ENCODE assay signal across 21 mouse cellular contexts in genomic region chr6:47466488-47466887, GRCm38 (mm10). TPM values are rescaled to one million over a fixed set of nuclear protein-coding genes. Genes with fewer than 3 reads are reported as not detected.
A peak's percentile ranks its signal among the peaks of the same experiment; 100 is the strongest.
DNase-seq lines count a peak whose midpoint lies in the region; ATAC-seq and TF ChIP-seq lines count a peak whose summit lies in the region.
"Had no signal": no experiment of that assay in that cellular context is flagged by ENCODE, and none has a peak within 500 bp of the region (broad histone marks: within the 10 kb centered on the region; RNA-seq: fewer than 3 reads in every experiment).

No protein-coding gene starts in this region.

- 0 out of 2 replicates have a peak, but pooled peaks cover 5% of the 10 kb centered on the region for H3K9me3 ChIP-seq in liver, embryonic 12.5 days (replicated peaks)
- no peaks in the 10 kb centered on the region for H3K9me3 ChIP-seq in liver, postnatal 0 days (ENCODE audit: low read length)
- H3K9me3 ChIP-seq: G1E had no signal

- H3K79me2 ChIP-seq in liver, adult 2 months (ENCODE audit: control insufficient read depth, insufficient read depth, low read length): peaks cover 24% of the 10 kb centered on the region

- no peaks in the 10 kb centered on the region for H3K36me3 ChIP-seq in kidney, adult 2 months (ENCODE audit: control insufficient read depth, insufficient read depth, low read length)
- H3K36me3 ChIP-seq in liver, adult 2 months (ENCODE audit: control insufficient read depth, insufficient read depth, low read length): no peaks in the 10 kb centered on the region
- peaks cover 9% of the 10 kb centered on the region for H3K36me3 ChIP-seq in liver, embryonic 12.5 days
- no peaks in the 10 kb centered on the region for H3K36me3 ChIP-seq in liver, postnatal 0 days (replicated peaks; ENCODE audit: insufficient read depth, low read length)

- peak; percentile 28 to 40 for DNase-seq in kidney, postnatal 36 days
- no peak for DNase-seq in kidney, adult 2 months
- DNase-seq in liver, adult 2 months (ENCODE audit: extremely low read depth, low read depth, low spot score): peak; percentile 87
- no peak for DNase-seq in liver, postnatal 0 days
- no peak for DNase-seq in liver
- DNase-seq: adrenal gland, adult 2 months; adrenal gland, adult 8-10 months; adrenal gland, postnatal 10 days; adrenal gland, postnatal 14 days; adrenal gland, postnatal 25 days; adrenal gland, postnatal 36 days; B cell, adult 2 months; cerebellum, adult 11 months; cerebellum, adult 11-12 months; cerebellum, adult 18-20 months had no signal

- no peak for TF ChIP-seq POLR2A in kidney, adult 2 months (IDR thresholded peaks at IDR 0.05; ENCODE audit: low read depth, low read length)
- no peak for TF ChIP-seq POLR2A in liver, adult 2 months (IDR thresholded peaks at IDR 0.05; ENCODE audit: extremely low read depth, insufficient read depth, low read length)

- H3K27ac ChIP-seq in kidney, adult 2 months (ENCODE audit: insufficient read depth, low read depth, low read length): no peak overlapping the region
- peak overlapping the region; percentile 48; the same call in 1 of the 2 replicates for H3K27ac ChIP-seq in liver, adult 2 months (replicated peaks; ENCODE audit: insufficient read depth, low read depth, low read length)
- no peak overlapping the region for H3K27ac ChIP-seq in liver, embryonic 12.5 days
- H3K27ac ChIP-seq in liver, postnatal 0 days (ENCODE audit: low read depth): peak overlapping the region; percentile 37

- peaks cover 13% of the 10 kb centered on the region; the same call in 1 of the 2 replicates for H3K4me1 ChIP-seq in kidney, adult 2 months (ENCODE audit: control insufficient read depth, insufficient read depth, low read length)
- peaks cover 34% of the 10 kb centered on the region for H3K4me1 ChIP-seq in liver, adult 2 months (ENCODE audit: control insufficient read depth, insufficient read depth, low read length)
- peaks cover 45% of the 10 kb centered on the region for H3K4me1 ChIP-seq in liver, embryonic 12.5 days
- peaks cover 26% of the 10 kb centered on the region for H3K4me1 ChIP-seq in liver, postnatal 0 days (ENCODE audit: insufficient read depth)

- no peak for ATAC-seq in liver, embryonic 12.5 days
- ATAC-seq in liver, postnatal 0 days: peak; percentile 74; the same call in 1 of the 2 replicates
- ATAC-seq: activated CD4-positive, CD25-positive, alpha-beta regulatory T cell, adult 4 months; CD4-positive, CD25-positive, alpha-beta regulatory T cell, adult 4 months; Patski had no signal

- TF ChIP-seq EP300 in liver, postnatal 0 days (IDR thresholded peaks at IDR 0.05; ENCODE audit: low read depth): no peak

- H3K4me3 ChIP-seq in kidney, adult 2 months (ENCODE audit: insufficient read depth, low read depth, low read length): no peak overlapping the region
- no peak overlapping the region for H3K4me3 ChIP-seq in liver, adult 2 months (ENCODE audit: insufficient read depth, low read depth, low read length)
- no peak overlapping the region for H3K4me3 ChIP-seq in liver, embryonic 12.5 days
- no peak overlapping the region for H3K4me3 ChIP-seq in liver, postnatal 0 days (ENCODE audit: low read depth, low read length)

- no peak for TF ChIP-seq CTCF in kidney, adult 2 months (conservative IDR thresholded peaks at IDR 0.05; ENCODE audit: insufficient read depth, insufficient read length, low read depth, low read length)
- TF ChIP-seq CTCF in liver, adult 2 months (IDR thresholded peaks at IDR 0.05; ENCODE audit: low read depth, low read length): no peak
- no peak for TF ChIP-seq CTCF in liver, postnatal 0 days (IDR thresholded peaks at IDR 0.05; ENCODE audit: low read depth)

- 79% methylated on average over 2 of the region's 2 CpGs for WGBS in kidney, adult 2 months
- WGBS in liver, adult 2 months: 26% methylated on average over 2 of the region's 2 CpGs
- WGBS in liver, embryonic 12.5 days (ENCODE audit: insufficient replicate concordance): 83% methylated on average over 2 of the region's 2 CpGs
- 70% methylated on average over 2 of the region's 2 CpGs for WGBS in liver, postnatal 0 days (ENCODE audit: insufficient replicate concordance)

- H3K4me2 ChIP-seq in liver, embryonic 12.5 days: no peak overlapping the region
- 0 out of 2 replicates have a peak overlapping the region, but pooled peaks have one; percentile 4 for H3K4me2 ChIP-seq in liver, postnatal 0 days (ENCODE audit: low read depth, low read length)

- H3K9ac ChIP-seq in liver, adult 2 months (ENCODE audit: low read depth, low read length): no peak overlapping the region
- no peak overlapping the region for H3K9ac ChIP-seq in liver, embryonic 12.5 days
- no peak overlapping the region for H3K9ac ChIP-seq in liver, postnatal 0 days (replicated peaks)

- no peaks in the 10 kb centered on the region for H3K27me3 ChIP-seq in kidney, adult 2 months (replicated peaks; ENCODE audit: control insufficient read depth, insufficient read depth, low read length)
- no peaks in the 10 kb centered on the region for H3K27me3 ChIP-seq in liver, adult 2 months (ENCODE audit: control insufficient read depth, insufficient read depth, low read length)
- no peaks in the 10 kb centered on the region for H3K27me3 ChIP-seq in liver, embryonic 12.5 days (replicated peaks)
- H3K27me3 ChIP-seq in liver, postnatal 0 days (ENCODE audit: insufficient read depth, low read length): no peaks in the 10 kb centered on the region
- H3K27me3 ChIP-seq: CH12.LX, Patski had no signal

RNA-seq across cellular contexts. Expression of gene Cul1, which starts 13.3 kb away (rescaled TPM):
- 23.2 and 28.5 TPM in 2 replicates for polyA plus RNA-seq in kidney, adult 2 months (2012; rRNA removed)
- 51.0 and 55.0 TPM in 2 replicates for total RNA-seq in liver, adult 2 months (2014; rRNA removed)
- polyA plus RNA-seq in liver, adult 2 months (2012; rRNA removed): 13.5 and 15.4 TPM in 2 replicates
- 95.5 and 99.5 TPM in 2 replicates for polyA plus RNA-seq in liver, embryonic 12.5 days (2016; fragmentation: Nextera tagmentation; extraction: Ambion mirVana)
- polyA plus RNA-seq in liver, postnatal 0 days (2015; fragmentation: Nextera tagmentation; extraction: Ambion mirVana): 45.2 and 45.7 TPM in 2 replicates

Comparison
In these comparisons a context has a peak if more than half of its experiments do, and no peak if none do; other contexts are left out.
1. DNase-seq: peak in kidney, postnatal 36 days (2 of 2) and liver, adult 2 months (single experiment); none in kidney, adult 2 months (single experiment), liver, postnatal 0 days (single experiment) and liver (single experiment).
2. H3K27ac ChIP-seq: peak in liver, adult 2 months (single experiment) and liver, postnatal 0 days (single experiment); none in kidney, adult 2 months (single experiment) and liver, embryonic 12.5 days (single experiment).